Mouse (Mus musculus): ENCODE measurements around the gene Mdh1. TPM values are rescaled to one million over a fixed set of nuclear protein-coding genes. Genes with fewer than 3 reads are reported as not detected.
"Not testable (repeated sequence)": the region's sequence is repeated elsewhere in the genome, so short reads cannot be mapped to it uniquely, and the experiment has no call there.

Gene Mdh1
- polyA plus RNA-seq, 1 experiment from 2014 or later: 397 TPM

GRCm38 (mm10) chr11:21545021-21545420 lies 27.1 kb downstream of the Mdh1 start:
- H3K4me3 ChIP-seq: no peak overlapping the region
- H3K9ac ChIP-seq: no peak overlapping the region
- 43% methylated on average over 2 of the region's 2 CpGs for WGBS
- no peaks in the 10 kb centered on the region for H3K9me3 ChIP-seq
- H3K4me2 ChIP-seq: no peak overlapping the region
- no peaks in the 10 kb centered on the region for H3K36me3 ChIP-seq
- H3K4me1 ChIP-seq: no peaks in the 10 kb centered on the region
- ATAC-seq (ENCODE audit: insufficient number of reproducible peaks, insufficient read depth, low FRiP score, low TSS enrichment, low read depth): no peak
- H3K27ac ChIP-seq: no peak overlapping the region
- H3K27me3 ChIP-seq: no peaks in the 10 kb centered on the region

- WGBS: 79% methylated on average over 5 of the region's 5 CpGs
- H3K36me3 ChIP-seq: no peaks in the 10 kb centered on the region
Observed at GRCm38 (mm10) chr11:21542731-21543130, 29.4 kb downstream of the Mdh1 start.

GRCm38 (mm10) chr11:21540622-21541021 lies 31.5 kb downstream of the Mdh1 start:
- H3K27me3 ChIP-seq: no peaks in the 10 kb centered on the region
- no peak overlapping the region for H3K9ac ChIP-seq
- no peak overlapping the region for H3K4me2 ChIP-seq
- H3K27ac ChIP-seq: no peak overlapping the region
- H3K36me3 ChIP-seq: no peaks in the 10 kb centered on the region
- no peak overlapping the region for H3K4me3 ChIP-seq
- no peak for ATAC-seq (ENCODE audit: insufficient number of reproducible peaks, insufficient read depth, low FRiP score, low TSS enrichment, low read depth)
- no peaks in the 10 kb centered on the region for H3K4me1 ChIP-seq
- WGBS: 92% methylated on average over 2 of the region's 2 CpGs
- H3K9me3 ChIP-seq: no peaks in the 10 kb centered on the region

More at GRCm38 (mm10) chr11:21542731-21543130, 29.4 kb downstream of the Mdh1 start:
- Histone ChIP-seq H3K4me2 (no peak overlapping the region), H3K9ac (no peak overlapping the region), H3K27me3 (no peaks in the 10 kb centered on the region), H3K9me3 (no peaks in the 10 kb centered on the region), H3K27ac (no peak overlapping the region), H3K4me3 (no peak overlapping the region), H3K4me1 (no peaks in the 10 kb centered on the region)
- no peak for ATAC-seq (ENCODE audit: insufficient number of reproducible peaks, insufficient read depth, low FRiP score, low TSS enrichment, low read depth)

- Histone ChIP-seq H3K27me3 (no peaks in the 10 kb centered on the region), H3K9me3 (no peaks in the 10 kb centered on the region), H3K9ac (no peak overlapping the region), H3K27ac (no peak overlapping the region), H3K36me3 (no peaks in the 10 kb centered on the region), H3K4me3 (no peak overlapping the region), H3K4me1 (no peaks in the 10 kb centered on the region), H3K4me2 (no peak overlapping the region)
- WGBS: 61% methylated on average over 2 of the region's 2 CpGs
- no peak for ATAC-seq (ENCODE audit: insufficient number of reproducible peaks, insufficient read depth, low FRiP score, low TSS enrichment, low read depth)
Observed at GRCm38 (mm10) chr11:21540072-21540471, 32.1 kb downstream of the Mdh1 start.

GRCm38 (mm10) chr11:21530856-21531255 lies 41.3 kb downstream of the Mdh1 start:
- not testable (repeated sequence) for H3K4me3 ChIP-seq; H3K4me2 ChIP-seq; H3K4me1 ChIP-seq; H3K27me3 ChIP-seq; H3K9ac ChIP-seq; H3K9me3 ChIP-seq; H3K36me3 ChIP-seq; ATAC-seq (ENCODE audit: insufficient number of reproducible peaks, insufficient read depth, low FRiP score, low TSS enrichment, low read depth); H3K27ac ChIP-seq
- WGBS: 88% methylated on average over 2 of the region's 2 CpGs

GRCm38 (mm10) chr11:21528676-21529394 lies 43.3 kb downstream of the Mdh1 start:
- no peak overlapping the region for H3K4me2 ChIP-seq
- no peaks in the 10 kb centered on the region for H3K36me3 ChIP-seq
- WGBS: 27% methylated on average over 2 of the region's 2 CpGs
- H3K27ac ChIP-seq: no peak overlapping the region
- no peaks in the 10 kb centered on the region for H3K4me1 ChIP-seq
- H3K4me3 ChIP-seq: no peak overlapping the region
- H3K9me3 ChIP-seq: no peaks in the 10 kb centered on the region
- no peak for ATAC-seq (ENCODE audit: insufficient number of reproducible peaks, insufficient read depth, low FRiP score, low TSS enrichment, low read depth)
- no peaks in the 10 kb centered on the region for H3K27me3 ChIP-seq
- H3K9ac ChIP-seq: no peak overlapping the region

- no peaks in the 10 kb centered on the region for H3K27me3 ChIP-seq
- no peak overlapping the region for H3K4me2 ChIP-seq
- no peaks in the 10 kb centered on the region for H3K9me3 ChIP-seq
- H3K4me3 ChIP-seq: no peak overlapping the region
- no peaks in the 10 kb centered on the region for H3K36me3 ChIP-seq
- H3K4me1 ChIP-seq: no peaks in the 10 kb centered on the region
- no peak overlapping the region for H3K9ac ChIP-seq
- 86% methylated on average over 9 of the region's 9 CpGs for WGBS
- H3K27ac ChIP-seq: no peak overlapping the region
- no peak for ATAC-seq (ENCODE audit: insufficient number of reproducible peaks, insufficient read depth, low FRiP score, low TSS enrichment, low read depth)
Observed at GRCm38 (mm10) chr11:21517726-21518125, 54.4 kb downstream of the Mdh1 start.

- not testable (repeated sequence) for H3K36me3 ChIP-seq; H3K27me3 ChIP-seq; H3K4me2 ChIP-seq; H3K4me3 ChIP-seq; H3K4me1 ChIP-seq; H3K27ac ChIP-seq; H3K9me3 ChIP-seq; ATAC-seq (ENCODE audit: insufficient number of reproducible peaks, insufficient read depth, low FRiP score, low TSS enrichment, low read depth); H3K9ac ChIP-seq
- WGBS: 90% methylated on average over 1 of the region's 1 CpGs
Observed at GRCm38 (mm10) chr11:21516396-21516795, 55.8 kb downstream of the Mdh1 start.

GRCm38 (mm10) chr11:21510577-21510976 lies 61.6 kb downstream of the Mdh1 start:
- H3K36me3 ChIP-seq; H3K27me3 ChIP-seq; H3K9me3 ChIP-seq; H3K27ac ChIP-seq; H3K4me3 ChIP-seq; ATAC-seq (ENCODE audit: insufficient number of reproducible peaks, insufficient read depth, low FRiP score, low TSS enrichment, low read depth); H3K4me1 ChIP-seq; H3K9ac ChIP-seq; H3K4me2 ChIP-seq: not testable (repeated sequence)
- 91% methylated on average over 1 of the region's 1 CpGs for WGBS

- not testable (repeated sequence) for H3K4me1 ChIP-seq; H3K9ac ChIP-seq; H3K27ac ChIP-seq; H3K4me2 ChIP-seq; ATAC-seq (ENCODE audit: insufficient number of reproducible peaks, insufficient read depth, low FRiP score, low TSS enrichment, low read depth); H3K27me3 ChIP-seq; H3K4me3 ChIP-seq; H3K9me3 ChIP-seq; H3K36me3 ChIP-seq
- 77% methylated on average over 1 of the region's 1 CpGs for WGBS
Observed at GRCm38 (mm10) chr11:21508713-21509112, 63.5 kb downstream of the Mdh1 start.

- not testable (repeated sequence) for H3K9me3 ChIP-seq; H3K4me1 ChIP-seq; H3K27ac ChIP-seq; H3K4me2 ChIP-seq; H3K4me3 ChIP-seq; H3K36me3 ChIP-seq; H3K27me3 ChIP-seq; ATAC-seq (ENCODE audit: insufficient number of reproducible peaks, insufficient read depth, low FRiP score, low TSS enrichment, low read depth); H3K9ac ChIP-seq
- 76% methylated on average over 5 of the region's 5 CpGs for WGBS
Observed at GRCm38 (mm10) chr11:21507073-21507472, 65.1 kb downstream of the Mdh1 start.

All from embryonic facial prominence, embryonic 13.5 days (tissue).